Mouse (Mus musculus): ENCODE data around the gene Rsph9.

The Rsph9 gene

GRCm38 (mm10) chr17:46102608-46103159 lies 41.3 kb downstream of the Rsph9 start:
- DNase-seq (ENCODE audit: low spot score in 2 of 2) = no peak

GRCm38 (mm10) chr17:46101906-46102305 lies 42.1 kb downstream of the Rsph9 start:
- DNase-seq (ENCODE audit: low spot score in 2 of 2) = no peak

- no peak for DNase-seq (ENCODE audit: low spot score in 2 of 2)
These were observed 45.5 kb downstream of the Rsph9 start for GRCm38 (mm10) chr17:46098525-46098924.

GRCm38 (mm10) chr17:46091899-46092298 lies 52.1 kb downstream of the Rsph9 start:
- no peak for DNase-seq (ENCODE audit: low spot score in 2 of 2)

GRCm38 (mm10) chr17:46091351-46091750 lies 52.7 kb downstream of the Rsph9 start:
- DNase-seq (ENCODE audit: low spot score in 2 of 2) = no peak

GRCm38 (mm10) chr17:46086341-46086870 lies 57.6 kb downstream of the Rsph9 start:
- DNase-seq (ENCODE audit: low spot score in 2 of 2) = peak in 1 of 2 experiments; percentile 36

- peak in 1 of 2 experiments; percentile 60 for DNase-seq (ENCODE audit: low spot score in 2 of 2)
These were observed 59.9 kb downstream of the Rsph9 start for GRCm38 (mm10) chr17:46084091-46084501.

GRCm38 (mm10) chr17:46083381-46083780 lies 60.6 kb downstream of the Rsph9 start:
- DNase-seq (ENCODE audit: low spot score in 2 of 2) = no peak

- DNase-seq (ENCODE audit: low spot score in 2 of 2) = no peak
These were observed 62.4 kb downstream of the Rsph9 start for GRCm38 (mm10) chr17:46081657-46082056.

GRCm38 (mm10) chr17:46081042-46081441 lies 63.0 kb downstream of the Rsph9 start:
- no peak for DNase-seq (ENCODE audit: low spot score in 2 of 2)

GRCm38 (mm10) chr17:46080388-46080787 lies 63.6 kb downstream of the Rsph9 start:
- DNase-seq (ENCODE audit: low spot score in 2 of 2) = no peak

GRCm38 (mm10) chr17:46079037-46079436 lies 65.0 kb downstream of the Rsph9 start:
- DNase-seq (ENCODE audit: low spot score in 2 of 2) = no peak

GRCm38 (mm10) chr17:46077921-46078534 lies 66.0 kb downstream of the Rsph9 start:
- DNase-seq (ENCODE audit: low spot score in 2 of 2) = no peak

GRCm38 (mm10) chr17:46076260-46076551 lies 67.8 kb downstream of the Rsph9 start:
- DNase-seq (ENCODE audit: low spot score in 2 of 2) = no peak

GRCm38 (mm10) chr17:46075551-46076259 lies 68.3 kb downstream of the Rsph9 start:
- DNase-seq (ENCODE audit: low spot score in 2 of 2) = no peak

- DNase-seq (ENCODE audit: low spot score in 2 of 2) = peak; percentile 38 to 73
These were observed 68.9 kb downstream of the Rsph9 start for GRCm38 (mm10) chr17:46075116-46075485.

- no peak for DNase-seq (ENCODE audit: low spot score in 2 of 2)
These were observed 69.5 kb downstream of the Rsph9 start for GRCm38 (mm10) chr17:46074398-46075115.

- DNase-seq (ENCODE audit: low spot score in 2 of 2) = peak; percentile 61 to 84
These were observed 70.2 kb downstream of the Rsph9 start for GRCm38 (mm10) chr17:46073730-46074301.
